Mouse (Mus musculus) G1E-ER4 (cell line): ENCODE results near the gene Atp1a2. TPM values are rescaled to one million over a fixed set of nuclear protein-coding genes. Genes with fewer than 3 reads are reported as not detected.

Source experiments
- GATA1 ChIP-seq: IDR thresholded peaks from one replicate; pipeline ENCODE4 v1.8.0; 2012; ENCODE audit warnings: low read length, inconsistent platforms
- polyA plus RNA-seq: library from polyadenylated mRNA; stranded (reverse); fragments of >175 nt; gene quantifications from 2 replicates; pipeline ENCODE4 v1.2.3, GENCODE M21; 2012

Atp1a2 gene
- polyA plus RNA-seq, 1 experiment = not detected

DNA sequence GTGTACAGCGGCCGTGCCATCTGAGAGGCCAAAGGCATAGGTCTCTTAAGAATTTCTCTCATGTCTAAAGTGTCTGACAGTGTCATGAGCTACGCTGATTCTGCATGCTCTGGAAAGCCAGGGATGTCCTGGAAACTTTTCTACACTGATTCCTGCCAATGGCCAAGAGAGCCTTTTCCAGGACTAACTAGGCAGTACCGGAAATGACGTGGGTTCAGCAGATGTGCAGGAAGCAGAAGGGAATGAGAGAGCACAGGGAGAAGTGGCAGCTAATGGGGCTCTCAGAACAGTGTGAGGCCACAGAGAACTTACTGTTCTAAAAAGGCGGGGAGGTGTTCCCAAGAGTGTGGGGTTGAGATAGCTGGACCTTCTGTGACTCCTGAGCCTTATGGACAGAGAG lies 24.5 kb downstream of the Atp1a2 start:
- no peak for TF ChIP-seq GATA1

DNA sequence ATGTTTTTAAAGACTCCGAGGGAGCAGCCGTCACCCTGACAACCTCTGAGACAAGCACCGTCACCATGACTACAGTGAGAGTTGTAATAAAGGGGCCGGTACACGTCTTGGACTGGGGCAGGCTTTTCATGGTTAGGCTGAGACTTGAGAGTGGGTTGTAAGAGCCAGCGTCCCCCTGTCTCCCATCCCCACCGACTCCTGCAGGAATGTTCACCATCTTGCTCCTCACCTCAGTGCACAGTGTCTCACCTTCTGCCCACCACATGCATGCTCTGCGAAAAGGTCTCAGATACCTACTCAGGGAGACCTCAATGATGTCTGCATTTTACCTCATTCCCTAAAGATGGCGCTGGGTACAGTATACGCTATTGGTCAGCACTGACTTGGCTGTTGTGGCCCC lies 26.1 kb downstream of the Atp1a2 start:
- TF ChIP-seq GATA1 = no peak

DNA sequence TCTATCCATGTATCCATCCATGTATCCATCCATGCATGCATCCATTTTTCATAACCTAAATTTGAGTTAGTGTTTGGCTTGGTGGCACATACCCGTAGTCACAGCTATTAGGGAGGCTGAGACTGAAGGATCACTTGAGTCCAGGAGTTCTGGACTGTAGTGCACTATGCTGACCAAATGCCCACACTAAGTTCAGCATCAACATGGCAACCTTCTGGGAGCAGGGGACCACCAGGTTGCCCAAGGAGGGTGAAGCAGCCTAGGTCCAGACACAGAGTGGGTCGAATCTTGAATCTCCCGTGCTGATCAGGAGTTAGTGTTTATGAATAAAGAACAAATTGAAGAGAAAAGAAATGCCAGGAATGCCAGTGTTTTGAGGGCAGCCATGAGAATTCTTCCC lies 26.7 kb downstream of the Atp1a2 start:
- TF ChIP-seq GATA1 = no peak

DNA sequence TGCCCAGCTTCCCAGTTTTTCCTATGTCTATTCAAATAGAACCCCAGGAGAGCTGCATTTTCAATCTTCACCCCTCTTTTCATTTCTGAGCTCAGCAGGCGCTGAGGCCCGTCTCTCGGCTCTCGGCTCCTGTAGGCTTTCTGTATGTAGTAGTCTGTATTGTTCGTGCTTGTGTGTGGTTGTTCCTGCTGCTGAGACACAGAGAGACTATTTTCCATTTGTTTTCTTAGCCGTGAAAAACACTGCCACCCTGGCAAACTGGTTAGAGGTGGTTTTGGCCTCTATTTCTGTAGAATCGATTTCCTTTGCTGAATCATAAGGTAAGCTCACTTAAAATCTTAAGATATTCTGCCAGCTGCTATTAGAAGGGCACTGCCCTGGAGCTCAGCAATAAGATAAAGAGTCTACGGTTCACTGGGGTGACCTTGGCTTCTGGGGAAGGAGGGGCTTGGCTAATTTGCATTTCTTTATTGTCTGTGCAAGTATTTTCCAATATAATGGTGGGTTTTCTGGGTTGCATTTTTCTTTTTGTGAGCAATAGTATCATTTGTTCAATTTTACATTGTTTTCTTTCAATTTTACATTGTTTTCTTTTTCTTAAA lies 36.3 kb downstream of the Atp1a2 start, which contains the start of gene Igsf8:
TSS of gene Igsf8 (plus strand) at position 165 of the 602 bp plus-strand sequence.
- TF ChIP-seq GATA1 = no peak

DNA sequence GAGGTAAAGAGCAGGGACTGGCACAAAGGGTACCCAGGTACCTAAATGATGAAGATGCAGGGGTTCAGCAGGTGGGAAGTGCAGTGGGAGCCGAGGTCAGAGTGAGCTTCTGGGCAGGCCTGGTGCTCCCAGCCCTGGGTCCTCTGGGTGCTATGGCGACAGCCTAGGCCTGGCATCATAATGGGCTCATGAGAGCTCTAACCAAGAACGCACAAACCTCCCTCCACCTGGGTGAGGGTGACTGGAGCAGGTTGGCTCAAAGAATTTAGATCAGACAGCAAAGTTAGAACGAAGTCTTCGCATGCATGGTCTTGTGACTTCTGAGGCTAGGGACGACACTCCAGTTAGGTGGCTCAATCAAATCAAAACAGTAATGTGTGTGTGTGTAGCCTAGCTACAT lies 39.5 kb downstream of the Atp1a2 start, which contains the start of gene Atp1a4:
TSS of gene Atp1a4 (minus strand) at position 101 of the 400 bp plus-strand sequence.
- TF ChIP-seq GATA1 = no peak

DNA sequence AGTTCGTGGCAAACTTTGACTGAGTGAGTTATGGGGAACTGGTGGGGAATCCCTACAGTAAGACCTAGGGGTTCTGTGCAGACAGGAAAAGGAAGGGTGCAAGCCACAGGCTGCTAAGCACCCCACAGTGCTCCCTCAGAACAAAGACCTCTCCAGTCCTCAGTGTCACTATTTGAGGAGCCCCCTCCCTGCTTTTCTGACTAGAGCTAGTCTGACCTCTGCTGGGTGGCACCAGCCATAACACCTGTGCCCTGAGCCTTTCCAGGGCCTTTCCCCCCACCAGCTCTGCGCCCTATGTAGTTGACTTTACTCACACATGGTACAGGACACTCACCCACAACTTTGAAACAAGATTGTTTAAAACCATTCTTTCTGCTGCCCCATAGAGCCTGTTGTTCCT lies 50.2 kb downstream of the Atp1a2 start:
- TF ChIP-seq GATA1 = no peak

DNA sequence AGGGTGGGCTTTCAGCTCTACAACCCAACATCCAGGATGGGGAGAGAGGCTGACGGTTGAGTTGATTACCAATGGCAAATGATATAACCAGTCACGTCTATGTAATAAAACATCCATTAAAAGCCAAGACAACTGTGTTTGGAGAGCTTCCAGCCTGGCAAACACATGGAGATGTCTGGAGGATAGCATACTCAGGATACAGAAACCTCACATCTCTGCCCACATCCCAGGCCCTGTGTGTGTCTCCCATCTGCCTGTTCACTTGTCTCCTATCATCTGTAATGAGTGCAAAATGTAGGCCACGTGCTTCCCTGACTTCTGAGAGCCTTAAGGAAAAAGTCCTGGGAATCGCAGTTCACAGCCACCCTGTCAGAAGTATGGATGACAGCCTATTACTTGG lies 50.6 kb downstream of the Atp1a2 start:
- TF ChIP-seq GATA1 = no peak

DNA sequence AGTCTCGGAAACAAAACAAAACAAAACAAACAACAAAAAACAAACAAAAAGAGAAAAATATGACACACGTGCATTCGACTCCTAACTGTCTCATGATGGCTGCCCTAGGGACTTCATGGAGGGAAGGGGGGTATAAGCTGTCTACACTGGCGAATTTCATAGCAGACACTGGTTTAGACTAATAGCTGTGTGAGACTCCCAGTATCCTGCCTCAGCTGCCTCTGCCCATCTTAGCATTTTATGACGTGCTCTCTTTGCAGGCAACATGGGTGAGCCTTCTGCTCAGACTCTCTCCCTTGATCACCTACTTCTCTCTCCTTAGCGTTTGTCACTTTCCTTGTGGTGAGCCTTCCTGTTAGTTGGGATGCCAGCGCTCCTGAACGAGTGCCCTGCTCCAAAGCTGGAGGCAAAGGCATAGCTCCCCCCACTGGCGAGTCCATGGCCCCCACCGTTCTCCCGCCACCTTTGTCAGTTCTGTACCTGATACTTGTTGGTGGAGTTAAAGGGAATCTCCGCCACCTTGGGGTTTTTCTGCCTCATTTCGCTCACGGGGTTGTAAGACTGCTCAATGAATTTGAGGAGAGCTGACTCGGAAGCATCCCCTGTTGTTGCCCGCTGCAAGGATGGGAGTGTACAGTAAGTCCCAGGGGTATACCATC lies 54.2 kb downstream of the Atp1a2 start:
- no peak for TF ChIP-seq GATA1

DNA sequence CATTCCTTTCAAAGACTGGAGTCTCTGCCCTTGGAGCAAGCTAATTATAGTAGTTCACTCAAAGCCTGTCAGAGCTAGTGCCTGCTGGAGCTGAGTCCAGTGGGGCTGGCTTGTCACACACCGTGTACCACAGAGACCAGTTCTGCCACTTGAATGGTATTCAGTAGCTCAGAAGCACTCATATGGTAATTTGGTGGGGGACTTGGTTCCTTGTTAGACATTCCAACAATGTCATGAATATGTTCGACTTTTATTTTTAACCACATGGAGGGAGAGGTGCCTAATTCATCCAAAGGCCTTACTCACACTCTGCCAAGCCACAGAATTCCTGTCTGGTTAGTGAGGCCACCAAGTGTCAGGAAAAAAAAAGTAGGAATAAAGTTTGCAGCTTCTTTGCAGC lies 55.5 kb downstream of the Atp1a2 start:
- TF ChIP-seq GATA1 = no peak

DNA sequence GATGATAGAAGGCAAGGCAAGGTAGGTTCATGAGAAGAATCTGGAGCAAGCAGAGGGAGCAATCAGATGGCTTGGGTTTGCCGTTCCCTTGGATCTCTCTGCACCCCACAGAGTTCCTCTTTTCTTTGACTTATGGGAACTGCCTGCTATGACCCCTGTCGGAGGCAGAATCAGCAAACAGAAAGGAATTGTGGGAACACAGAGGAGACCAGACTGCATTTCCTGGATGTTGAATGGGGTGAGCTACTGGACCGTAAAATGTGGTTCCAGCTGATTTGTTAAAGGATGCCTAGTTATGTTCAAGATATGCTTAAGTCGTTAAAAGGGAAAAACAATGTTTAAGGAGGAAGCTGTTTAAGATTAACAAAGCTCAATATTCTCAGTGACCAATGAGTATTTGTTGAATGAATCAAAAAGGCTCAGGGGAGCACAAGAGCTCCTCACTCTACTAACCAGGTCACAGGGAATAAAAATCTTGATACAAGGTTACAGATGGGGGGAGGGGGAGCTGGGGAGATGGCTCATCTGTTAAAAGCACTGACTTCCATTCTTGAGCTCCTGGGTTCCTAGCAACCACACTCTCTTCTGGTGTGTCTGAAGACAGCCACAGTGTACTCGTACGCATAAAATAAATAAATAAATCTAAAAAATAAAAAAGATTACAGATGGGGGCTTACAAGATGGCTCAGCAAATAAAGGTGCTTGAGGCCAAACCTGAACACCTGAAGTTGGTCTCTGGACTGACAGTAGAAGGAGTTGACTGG lies 56.7 kb downstream of the Atp1a2 start:
- TF ChIP-seq GATA1 = no peak

DNA sequence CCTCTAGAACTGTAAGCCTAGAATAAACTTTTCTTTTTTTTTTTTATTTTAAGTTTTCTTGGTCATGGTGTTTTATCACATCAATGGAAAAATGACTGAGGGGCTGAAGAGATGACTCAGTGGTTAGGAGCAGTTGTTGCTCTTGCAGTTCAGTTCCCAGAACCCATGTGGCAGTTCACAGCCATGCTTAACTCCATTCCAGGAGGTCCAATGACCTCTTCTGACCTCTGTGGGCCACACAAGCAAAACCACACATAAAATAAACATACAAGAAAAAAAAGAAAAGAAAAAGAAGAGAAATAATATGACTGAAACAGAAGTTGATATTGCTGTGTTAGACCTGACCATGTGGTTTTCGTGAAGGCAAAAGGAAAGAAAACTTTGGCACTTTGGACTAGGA lies 68.6 kb downstream of the Atp1a2 start:
- TF ChIP-seq GATA1 = no peak

DNA sequence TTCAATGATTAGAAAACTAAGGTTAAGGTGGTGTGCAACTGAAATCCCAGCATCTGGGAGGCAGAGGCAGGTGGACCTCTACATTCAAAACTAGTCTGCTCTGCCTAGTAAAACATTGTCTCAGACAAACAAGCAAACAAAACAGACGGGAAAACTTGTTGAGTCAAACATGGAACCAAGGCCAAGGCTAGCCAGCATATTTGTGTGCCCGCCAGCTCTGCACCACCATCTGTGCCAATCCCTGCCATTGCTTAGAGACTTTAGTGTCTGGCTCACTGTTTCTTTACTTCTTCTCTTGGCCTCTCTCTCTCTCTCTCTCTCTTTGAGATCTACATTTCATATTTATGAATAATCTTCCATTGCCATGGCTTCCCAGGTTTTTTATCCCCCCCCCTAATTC lies 69.7 kb downstream of the Atp1a2 start:
- TF ChIP-seq GATA1 = no peak

Other genes with a start within 250 kb of the Atp1a2 start
- not detected in 2 replicates for gene Nhlh1, start 240.5 kb downstream of the Atp1a2 start, polyA plus RNA-seq
- gene Copa, start 215.5 kb downstream of the Atp1a2 start, polyA plus RNA-seq = 33.9 and 43.9 TPM in 2 replicates
- 3.7 and 3.9 TPM in 2 replicates for gene Ncstn, start 215.3 kb downstream of the Atp1a2 start, polyA plus RNA-seq
- 9.8 and 29.7 TPM in 2 replicates for gene Pex19, start 171.3 kb downstream of the Atp1a2 start, polyA plus RNA-seq
- gene Dcaf8, start 150.0 kb downstream of the Atp1a2 start, polyA plus RNA-seq = 57.7 and 66.4 TPM in 2 replicates
- 3.0 and 3.4 TPM in 2 replicates for gene Pea15a, start 91.3 kb downstream of the Atp1a2 start, polyA plus RNA-seq
- not detected in 2 replicates for gene Casq1, start 78.2 kb downstream of the Atp1a2 start, polyA plus RNA-seq
- gene Atp1a4, start 39.6 kb downstream of the Atp1a2 start, polyA plus RNA-seq = not detected in 2 replicates
- 79.6 and 93.7 TPM in 2 replicates for gene Igsf8, start 36.4 kb downstream of the Atp1a2 start, polyA plus RNA-seq
- gene Kcnj9, start 31.3 kb upstream of the Atp1a2 start, polyA plus RNA-seq = not detected in 2 replicates
- not detected in 2 replicates for gene Kcnj10, start 43.1 kb upstream of the Atp1a2 start, polyA plus RNA-seq
- 10.6 and 13.0 TPM in 2 replicates for gene Pigm, start 78.5 kb upstream of the Atp1a2 start, polyA plus RNA-seq
- not detected in 2 replicates for gene Slamf9, start 177.3 kb upstream of the Atp1a2 start, polyA plus RNA-seq
- gene Igsf9, start 183.7 kb upstream of the Atp1a2 start, polyA plus RNA-seq = not detected in 2 replicates
- 837 and 1,350 TPM in 2 replicates for gene Tagln2, start 202.0 kb upstream of the Atp1a2 start, polyA plus RNA-seq
- 0.03 and 0.09 TPM in 2 replicates for gene Cfap45, start 222.7 kb upstream of the Atp1a2 start, polyA plus RNA-seq